Mouse (Mus musculus) testis, adult 2 months (tissue): ENCODE results near the gene Ap3d1. TPM values are rescaled to one million over a fixed set of nuclear protein-coding genes. Genes with fewer than 3 reads are reported as not detected.

Source experiments
- H3K27ac ChIP-seq: fragments of 200-500 bp; 2 replicates; pipeline ENCODE4 v1.5.1; 2012; ENCODE audit warnings: low read depth, low read length; ENCODE audit not compliant: control insufficient read depth, insufficient read depth
- H3K27me3 ChIP-seq: fragments of 200-500 bp; 2 replicates; pipeline ENCODE4 v1.6.1; 2012; ENCODE audit warnings: mild to moderate bottlenecking, low read length, moderate library complexity; ENCODE audit not compliant: control insufficient read depth, insufficient read depth
- H3K36me3 ChIP-seq: fragments of 200-500 bp; 2 replicates; pipeline ENCODE4 v1.6.1; 2012; ENCODE audit warnings: mild to moderate bottlenecking, low read length; ENCODE audit not compliant: control insufficient read depth, insufficient read depth
- H3K4me1 ChIP-seq: fragments of 200-500 bp; 2 replicates; pipeline ENCODE4 v1.6.1; 2012; ENCODE audit warnings: low read length; ENCODE audit not compliant: control insufficient read depth, insufficient read depth
- H3K4me3 ChIP-seq: fragments of 200-500 bp; 2 replicates; pipeline ENCODE4 v1.5.1; 2012; ENCODE audit warnings: low read depth, mild to moderate bottlenecking, low read length, moderate library complexity, mixed read lengths; ENCODE audit not compliant: control insufficient read depth
- CTCF ChIP-seq: fragments of 200-500 bp; IDR thresholded peaks from 2 replicates; pipeline ENCODE4 v1.5.1; 2012; ENCODE audit warnings: low read depth, mild to moderate bottlenecking, inconsistent platforms, low read length, moderate library complexity; ENCODE audit not compliant: control insufficient read depth, insufficient read depth, insufficient replicate concordance
- POLR2A ChIP-seq: fragments of 200-500 bp; IDR thresholded peaks from 2 replicates; pipeline ENCODE4 v1.6.1; 2012; ENCODE audit warnings: low read depth, mild to moderate bottlenecking, inconsistent platforms, low read length, moderate library complexity; ENCODE audit not compliant: control insufficient read depth
- polyA plus RNA-seq: library from polyadenylated mRNA; depleted of rRNA; stranded (reverse); fragments of >200 nt; gene quantifications from 2 replicates; pipeline ENCODE4 v1.2.3, GENCODE M21; 2012

Gene Ap3d1
- polyA plus RNA-seq, 1 experiment: 178 TPM

- Histone ChIP-seq H3K36me3 (no peaks in the 10 kb centered on the region; the same call in none of the 2 replicates), H3K27me3 (no peaks in the 10 kb centered on the region), H3K4me3 (no peak overlapping the region), H3K27ac (no peak overlapping the region), H3K4me1 (no peaks in the 10 kb centered on the region)
- TF ChIP-seq POLR2A: no peak
- TF ChIP-seq CTCF: no peak
Observed at GRCm38 (mm10) chr10:80784302-80784701, 42.2 kb upstream of the Ap3d1 start.

- TF ChIP-seq CTCF: no peak
- TF ChIP-seq POLR2A: no peak
- no peaks in the 10 kb centered on the region for H3K27me3 ChIP-seq
- no peaks in the 10 kb centered on the region; the same call in none of the 2 replicates for H3K36me3 ChIP-seq
- no peaks in the 10 kb centered on the region for H3K4me1 ChIP-seq
- H3K27ac ChIP-seq: no peak overlapping the region
- H3K4me3 ChIP-seq: no peak overlapping the region
Observed at GRCm38 (mm10) chr10:80779565-80779964, 37.5 kb upstream of the Ap3d1 start.

- no peak overlapping the region for H3K27ac ChIP-seq
- H3K36me3 ChIP-seq: peaks cover 4% of the 10 kb centered on the region
Observed at GRCm38 (mm10) chr10:80777123-80777522, 35.1 kb upstream of the Ap3d1 start.

GRCm38 (mm10) chr10:80776358-80776869 lies 34.4 kb upstream of the Ap3d1 start:
- Histone ChIP-seq H3K4me3 (no peak overlapping the region), H3K27me3 (no peaks in the 10 kb centered on the region), H3K4me1 (peaks cover 4% of the 10 kb centered on the region; the same call in 1 of the 2 replicates), H3K36me3 (peaks cover 5% of the 10 kb centered on the region), H3K27ac (no peak overlapping the region)
- TF ChIP-seq POLR2A: no peak
- TF ChIP-seq CTCF: no peak

More at GRCm38 (mm10) chr10:80777123-80777522, 35.1 kb upstream of the Ap3d1 start:
- Histone ChIP-seq H3K4me3 (no peak overlapping the region), H3K27me3 (no peaks in the 10 kb centered on the region), H3K4me1 (peaks cover 4% of the 10 kb centered on the region; the same call in 1 of the 2 replicates)
- TF ChIP-seq POLR2A: no peak
- no peak for TF ChIP-seq CTCF

- TF ChIP-seq CTCF: no peak
- TF ChIP-seq POLR2A: no peak
- no peak overlapping the region for H3K4me3 ChIP-seq
- peaks cover 7% of the 10 kb centered on the region for H3K36me3 ChIP-seq
- no peak overlapping the region for H3K27ac ChIP-seq
- H3K4me1 ChIP-seq: peaks cover 4% of the 10 kb centered on the region; the same call in 1 of the 2 replicates
- no peaks in the 10 kb centered on the region for H3K27me3 ChIP-seq
Observed at GRCm38 (mm10) chr10:80775731-80776130, 33.7 kb upstream of the Ap3d1 start.

- Histone ChIP-seq H3K36me3 (peaks cover 7% of the 10 kb centered on the region), H3K4me3 (no peak overlapping the region), H3K27me3 (no peaks in the 10 kb centered on the region), H3K4me1 (peaks cover 4% of the 10 kb centered on the region; the same call in 1 of the 2 replicates), H3K27ac (no peak overlapping the region)
- no peak for TF ChIP-seq CTCF
- no peak for TF ChIP-seq POLR2A
Observed at GRCm38 (mm10) chr10:80774981-80775380, 32.9 kb upstream of the Ap3d1 start.

- no peak for TF ChIP-seq POLR2A
- peak; percentile 69; the same call in 1 of the 2 replicates for TF ChIP-seq CTCF
- Histone ChIP-seq H3K4me3 (no peak overlapping the region), H3K4me1 (peaks cover 4% of the 10 kb centered on the region; the same call in 1 of the 2 replicates), H3K27ac (no peak overlapping the region), H3K36me3 (peaks cover 8% of the 10 kb centered on the region), H3K27me3 (no peaks in the 10 kb centered on the region)
Observed at GRCm38 (mm10) chr10:80774549-80774948, 32.5 kb upstream of the Ap3d1 start.
